Mouse (Mus musculus) hindbrain, embryonic 14.5 days (tissue): Measurements from ENCODE around the gene Trim16. TPM values are rescaled to one million over a fixed set of nuclear protein-coding genes. Genes with fewer than 3 reads are reported as not detected.

Source experiments
- polyA plus RNA-seq: library from polyadenylated mRNA; unstranded; fragments of >200 nt; fragmentation: Nextera tagmentation; extraction: Ambion mirVana; gene quantifications from 2 replicates; pipeline ENCODE4 v1.2.1, GENCODE M21; 2014

Trim16 gene
- polyA plus RNA-seq, 1 experiment from 2014 or later, result 7.7 TPM

Other genes with a start within 250 kb of the Trim16 start
- 22.6 and 28.2 TPM in 2 replicates for gene Trpv2, start 245.7 kb upstream of the Trim16 start, polyA plus RNA-seq
- 10.5 and 12.6 TPM in 2 replicates for gene Lrrc75a, start 171.7 kb upstream of the Trim16 start, polyA plus RNA-seq
- 21.0 and 33.4 TPM in 2 replicates for gene Mmgt2, start 171.6 kb upstream of the Trim16 start, polyA plus RNA-seq
- 18.5 and 19.4 TPM in 2 replicates for gene Zfp287, start 88.3 kb upstream of the Trim16 start, polyA plus RNA-seq
- not detected in 2 replicates for gene Gm10428, start 67.1 kb upstream of the Trim16 start, polyA plus RNA-seq
- 27.1 and 28.9 TPM in 2 replicates for gene Zfp286, start 30.8 kb upstream of the Trim16 start, polyA plus RNA-seq
- gene Fbxw10, start 26.8 kb downstream of the Trim16 start, polyA plus RNA-seq, result 0.25 and 0.61 TPM in 2 replicates
- 52.8 and 58.9 TPM in 2 replicates for gene Tvp23b, start 59.2 kb downstream of the Trim16 start, polyA plus RNA-seq
- gene Cdrt4, start 131.0 kb downstream of the Trim16 start, polyA plus RNA-seq, result not detected in 2 replicates
- gene Tekt3, start 241.4 kb downstream of the Trim16 start, polyA plus RNA-seq, result 0.15 TPM in 1 of 2 replicates, not detected in the other